Mouse (Mus musculus): ENCODE data around the gene Foxp1.

Foxp1 gene

GRCm38 (mm10) chr6:98955706-98956105, 566.8 kb downstream of the Foxp1 start:
- DNase-seq (ENCODE audit: low read depth, low spot score) = no peak

GRCm38 (mm10) chr6:98954439-98954838, 568.1 kb downstream of the Foxp1 start:
- DNase-seq (ENCODE audit: low read depth, low spot score) = no peak

- DNase-seq (ENCODE audit: low read depth, low spot score) = no peak
Measured at GRCm38 (mm10) chr6:98949703-98950191, 572.8 kb downstream of the Foxp1 start.

- peak; percentile 27 for DNase-seq (ENCODE audit: low read depth, low spot score)
Measured at GRCm38 (mm10) chr6:98949286-98949685, 573.2 kb downstream of the Foxp1 start.

GRCm38 (mm10) chr6:98948153-98949141, 574.1 kb downstream of the Foxp1 start:
- peak; percentile 37 for DNase-seq (ENCODE audit: low read depth, low spot score)

- DNase-seq (ENCODE audit: low read depth, low spot score) = no peak
Measured at GRCm38 (mm10) chr6:98947486-98948152, 574.9 kb downstream of the Foxp1 start.

GRCm38 (mm10) chr6:98946731-98947130, 575.8 kb downstream of the Foxp1 start:
- no peak for DNase-seq (ENCODE audit: low read depth, low spot score)

- DNase-seq (ENCODE audit: low read depth, low spot score) = no peak
Measured at GRCm38 (mm10) chr6:98945496-98946412, 576.8 kb downstream of the Foxp1 start.

- no peak for DNase-seq (ENCODE audit: low read depth, low spot score)
Measured at GRCm38 (mm10) chr6:98938348-98938747, 584.2 kb downstream of the Foxp1 start.

GRCm38 (mm10) chr6:98937513-98937912, 585.0 kb downstream of the Foxp1 start:
- peak; percentile 31 for DNase-seq (ENCODE audit: low read depth, low spot score)

GRCm38 (mm10) chr6:98936377-98936776, 586.1 kb downstream of the Foxp1 start:
- DNase-seq (ENCODE audit: low read depth, low spot score) = peak; percentile 56

- no peak for DNase-seq (ENCODE audit: low read depth, low spot score)
Measured at GRCm38 (mm10) chr6:98935169-98935568, 587.4 kb downstream of the Foxp1 start.

- no peak for DNase-seq (ENCODE audit: low read depth, low spot score)
Measured at GRCm38 (mm10) chr6:98934381-98934780, 588.1 kb downstream of the Foxp1 start.

- DNase-seq (ENCODE audit: low read depth, low spot score) = no peak
Measured at GRCm38 (mm10) chr6:98933135-98933724, 589.3 kb downstream of the Foxp1 start.

- DNase-seq (ENCODE audit: low read depth, low spot score) = no peak
Measured at GRCm38 (mm10) chr6:98931881-98932540, 590.5 kb downstream of the Foxp1 start.

GRCm38 (mm10) chr6:98930652-98931300, 591.7 kb downstream of the Foxp1 start:
- no peak for DNase-seq (ENCODE audit: low read depth, low spot score)

- DNase-seq (ENCODE audit: low read depth, low spot score) = no peak
Measured at GRCm38 (mm10) chr6:98928365-98928764, 594.2 kb downstream of the Foxp1 start.

GRCm38 (mm10) chr6:98901259-98901658, 621.3 kb downstream of the Foxp1 start:
- no peak for DNase-seq (ENCODE audit: low read depth, low spot score)

GRCm38 (mm10) chr6:98878208-98878607, 644.3 kb downstream of the Foxp1 start:
- DNase-seq (ENCODE audit: low read depth, low spot score) = no peak

GRCm38 (mm10) chr6:98876401-98876800, 646.1 kb downstream of the Foxp1 start:
- no peak for DNase-seq (ENCODE audit: low read depth, low spot score)

Measured in brain, adult 2 months (tissue).